Mouse (Mus musculus) urinary bladder, postnatal 14 days (tissue): ENCODE measurements around the gene Rragd.
A peak's percentile ranks its signal among the peaks of the same experiment; 100 is the strongest.
"Not testable (repeated sequence)": the region's sequence is repeated elsewhere in the genome, so short reads cannot be mapped to it uniquely, and the experiment has no call there.

Experiments used
- DNase-seq: peaks from one replicate; pipeline ENCODE4 v3.0.0; 2021; ENCODE audit warnings: low spot score

Gene Rragd

DNA sequence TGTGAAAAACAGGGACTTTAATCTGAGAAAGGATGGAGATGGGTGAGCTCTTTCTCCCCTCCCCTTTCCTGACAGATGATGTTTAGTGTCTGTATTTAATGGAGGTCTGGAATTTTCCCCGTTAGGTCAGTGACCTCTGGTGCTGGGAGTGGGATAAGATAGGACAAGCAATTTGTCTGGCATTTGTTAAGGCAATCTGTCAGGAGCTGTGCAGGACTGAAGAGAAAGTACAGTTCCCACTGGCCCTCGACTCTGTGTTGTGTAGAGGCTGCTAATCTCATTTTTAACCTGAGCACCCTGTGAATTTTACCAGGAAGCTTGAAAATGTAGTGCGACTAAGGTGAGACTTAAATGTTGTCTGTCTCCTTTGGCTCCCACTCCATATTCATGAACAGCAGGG, 2.8 kb downstream of the Rragd start:
- DNase-seq = no peak

DNA sequence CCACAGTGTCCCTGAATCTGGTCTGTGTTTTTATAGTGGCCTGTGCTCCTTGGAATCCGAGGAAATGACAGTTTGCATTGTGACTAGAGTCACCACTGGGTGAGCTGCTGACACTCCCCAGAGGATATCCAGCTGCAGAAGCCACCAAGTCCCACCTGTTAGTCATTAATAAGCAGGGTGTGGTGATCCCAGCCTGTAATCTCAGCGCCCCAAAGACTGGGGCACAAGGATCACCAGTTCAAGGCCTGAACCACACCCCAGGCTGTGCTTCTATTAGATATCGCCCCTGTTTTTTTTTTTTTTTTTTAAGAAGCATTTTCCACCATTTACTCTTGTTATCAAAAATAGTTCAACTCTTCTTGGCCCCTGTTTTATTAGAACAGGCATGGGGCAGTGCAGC, 4.2 kb downstream of the Rragd start:
- no peak for DNase-seq

GRCm38 (mm10) chr4:32989346-32989745, 6.5 kb downstream of the Rragd start:
- DNase-seq = no peak

DNA sequence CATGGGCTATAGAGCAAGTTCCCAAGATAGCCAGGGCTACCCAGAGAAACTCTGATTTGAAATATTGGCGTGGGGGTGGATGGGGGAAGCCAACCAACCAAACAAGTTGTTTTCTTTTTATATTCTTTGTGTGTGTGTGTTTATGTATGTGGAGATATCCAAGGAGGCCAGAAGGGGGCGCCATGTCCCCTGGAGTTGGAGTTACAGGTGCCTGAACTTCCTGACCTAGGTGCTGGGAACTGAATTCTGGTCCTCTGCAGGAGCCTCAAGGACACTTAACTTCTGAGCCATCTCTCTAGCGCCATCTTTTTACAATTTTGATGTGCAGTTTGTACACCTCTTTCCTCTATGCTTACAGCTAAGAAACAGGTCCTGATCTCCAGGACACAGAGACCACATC, 11.3 kb downstream of the Rragd start:
- no peak for DNase-seq

DNA sequence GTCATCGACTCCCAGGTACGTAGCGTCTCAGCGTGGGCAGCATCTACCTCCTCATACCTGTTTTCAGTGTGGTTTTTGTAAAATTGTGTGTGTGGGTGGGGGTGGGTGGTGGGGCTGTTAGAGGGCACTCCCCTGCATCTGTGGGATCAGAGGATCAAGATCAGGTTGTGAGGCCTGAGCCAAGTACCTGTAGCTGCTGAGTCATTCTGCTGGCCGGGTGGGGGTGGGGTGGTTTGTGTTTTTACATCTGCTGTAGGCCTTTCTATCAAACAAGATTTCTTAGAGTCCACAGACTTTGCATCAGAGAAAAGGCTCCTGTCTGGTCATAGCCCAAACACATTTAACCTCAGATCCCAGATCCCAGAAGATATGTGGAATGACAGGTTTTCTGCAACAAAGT, 13.2 kb downstream of the Rragd start:
- DNase-seq = no peak

GRCm38 (mm10) chr4:32997571-32997970, 14.7 kb downstream of the Rragd start:
- DNase-seq = no peak

GRCm38 (mm10) chr4:32998996-32999395, 16.2 kb downstream of the Rragd start:
- no peak for DNase-seq

DNA sequence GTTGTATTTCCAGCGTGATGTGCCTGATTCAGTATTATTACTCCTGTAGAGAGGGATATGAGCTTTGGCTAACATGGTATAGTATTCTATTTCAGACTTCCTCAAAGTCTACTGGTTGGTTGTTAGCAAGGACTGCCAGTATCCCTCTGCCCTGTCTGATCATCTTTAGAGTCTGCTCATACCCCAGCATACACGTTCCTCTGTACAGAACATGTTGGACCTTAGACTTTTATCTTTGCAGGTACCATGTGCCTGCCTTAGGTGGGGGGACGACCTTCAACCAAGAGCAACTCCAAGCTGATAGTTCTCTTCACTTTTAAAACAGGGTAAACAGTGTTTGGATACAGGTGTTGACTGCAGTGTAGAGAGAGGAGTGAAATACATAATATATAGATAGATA, 19.2 kb downstream of the Rragd start:
- DNase-seq = no peak

- not testable (repeated sequence) for DNase-seq
Measured at GRCm38 (mm10) chr4:33005595-33006470, 23.0 kb downstream of the Rragd start.

- DNase-seq = no peak
Measured at GRCm38 (mm10) chr4:33006844-33007243, 24.0 kb downstream of the Rragd start.

DNA sequence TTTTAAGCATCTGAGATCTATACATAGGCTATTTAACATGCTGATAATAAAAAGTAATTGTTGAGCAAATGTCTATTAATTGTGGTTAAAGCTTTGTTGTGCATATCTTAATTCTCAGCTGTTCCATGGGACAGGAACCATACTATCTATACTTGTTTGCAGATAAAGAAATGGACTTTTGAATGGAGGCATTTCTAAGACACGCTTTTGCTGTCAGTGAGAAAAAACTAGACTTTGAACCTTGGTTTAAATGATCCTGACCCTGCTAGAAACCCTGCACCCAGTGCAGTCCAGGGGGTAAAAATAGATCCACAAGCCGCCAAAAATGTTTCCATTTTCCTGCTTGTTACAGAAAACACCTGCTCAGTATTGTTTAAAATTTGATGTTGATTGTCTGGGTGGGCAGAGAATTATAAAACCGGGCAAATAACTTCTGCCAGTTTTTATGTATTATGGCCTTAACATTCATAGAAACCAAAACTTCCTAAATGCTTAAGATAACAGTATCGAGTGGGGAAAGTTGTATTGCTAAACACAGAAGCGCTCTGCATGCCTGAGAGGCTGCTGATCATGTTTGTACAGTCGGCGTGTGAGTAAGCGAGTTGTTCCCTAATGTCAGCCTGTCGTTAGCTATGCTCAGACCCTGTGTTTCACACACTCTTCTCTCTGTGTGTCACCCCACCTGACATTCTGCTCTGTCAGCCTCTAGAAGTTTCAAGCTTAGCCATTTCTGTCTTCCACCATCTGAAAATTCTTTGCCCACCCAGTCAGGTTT, 24.8 kb downstream of the Rragd start:
- no peak for DNase-seq

GRCm38 (mm10) chr4:33010078-33010477, 27.2 kb downstream of the Rragd start:
- no peak for DNase-seq

- no peak for DNase-seq
Measured at GRCm38 (mm10) chr4:33012484-33012883, 29.6 kb downstream of the Rragd start.

DNA sequence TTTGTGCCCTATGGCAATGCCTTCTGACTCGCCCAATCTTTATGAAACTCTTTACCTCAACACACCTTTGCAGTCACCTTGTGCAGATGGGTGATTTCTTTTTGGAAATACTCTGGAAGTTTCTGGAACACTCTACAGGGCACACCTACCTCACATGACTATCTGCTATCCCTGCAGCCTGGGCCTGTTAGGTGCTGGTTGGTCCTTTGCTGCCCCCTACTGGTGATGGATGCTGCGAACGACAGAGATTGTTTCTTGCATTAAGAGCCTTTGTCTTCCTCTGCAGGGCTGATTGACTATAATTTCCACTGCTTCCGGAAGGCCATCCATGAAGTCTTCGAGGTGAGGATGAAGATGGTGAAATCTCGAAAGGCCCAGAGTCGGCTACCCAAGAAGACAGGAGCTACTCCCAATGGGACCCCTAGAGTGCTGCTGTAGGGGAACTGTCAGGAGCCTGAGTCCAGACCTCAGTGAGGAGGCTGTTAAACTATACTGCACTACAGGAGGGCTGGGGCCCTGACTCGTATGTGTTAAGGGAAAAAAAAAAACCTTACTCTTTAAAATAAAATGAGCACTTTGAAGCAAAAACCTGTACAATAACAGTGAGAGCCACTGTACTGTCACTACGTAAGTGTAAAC, 35.6 kb downstream of the Rragd start:
- DNase-seq = peak; percentile 87

- DNase-seq = no peak
Measured at GRCm38 (mm10) chr4:33024420-33024819, 41.6 kb downstream of the Rragd start.

DNA sequence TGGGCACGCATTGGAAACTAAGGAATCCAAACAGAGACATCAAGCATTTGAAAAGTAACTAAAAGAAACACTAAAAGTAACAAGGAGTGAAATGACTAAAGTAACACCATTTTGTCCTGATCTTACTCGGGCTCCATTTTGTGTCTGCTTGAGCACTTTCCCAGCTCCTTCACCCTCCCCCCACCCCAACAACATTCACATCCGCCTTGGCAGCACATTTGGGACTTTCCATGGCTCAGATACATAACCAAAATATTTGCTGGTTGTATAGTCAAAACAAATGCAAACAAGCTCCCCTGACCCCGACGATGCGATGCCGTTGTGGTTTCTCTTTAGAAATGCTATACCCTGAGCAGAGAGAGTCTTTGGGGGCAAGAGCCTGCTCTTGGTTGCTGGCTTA, 46.3 kb downstream of the Rragd start:
- DNase-seq = no peak

- DNase-seq = peak; percentile 22
Measured at GRCm38 (mm10) chr4:33030264-33031194, 47.7 kb downstream of the Rragd start.

GRCm38 (mm10) chr4:33031195-33031960, 48.5 kb downstream of the Rragd start, which contains the start of gene Ube2j1:
TSS of gene Ube2j1 (plus strand) at chr4:33031416.
- peak; percentile 90 for DNase-seq

DNA sequence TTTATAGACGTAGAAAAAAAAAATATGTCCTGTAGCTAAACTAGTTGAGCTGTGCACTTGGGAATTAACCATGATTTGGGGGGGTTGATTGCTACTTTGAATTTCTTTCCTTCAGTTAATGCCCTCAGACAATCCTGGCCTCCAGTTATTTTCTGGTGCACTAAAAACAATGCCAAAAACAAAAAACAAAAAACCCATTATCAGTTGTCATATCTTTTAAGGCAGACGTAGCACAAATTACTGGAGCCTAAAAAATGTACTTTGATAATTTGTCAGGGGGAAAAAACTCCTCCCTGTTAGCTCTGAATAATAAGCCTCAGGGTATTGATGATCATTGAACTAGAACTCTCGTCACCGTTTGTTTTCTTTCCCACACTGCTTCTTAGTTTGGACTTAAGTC, 49.2 kb downstream of the Rragd start:
- no peak for DNase-seq

- no peak for DNase-seq
Measured at GRCm38 (mm10) chr4:33033515-33033914, 50.7 kb downstream of the Rragd start.

GRCm38 (mm10) chr4:33039826-33040225, 57.0 kb downstream of the Rragd start:
- no peak for DNase-seq
